Mouse (Mus musculus): ENCODE results near the gene Ift22. TPM values are rescaled to one million over a fixed set of nuclear protein-coding genes. Genes with fewer than 3 reads are reported as not detected.
"Not testable (repeated sequence)": the region's sequence is repeated elsewhere in the genome, so short reads cannot be mapped to it uniquely, and the experiment has no call there.

Ift22 gene
- total and polyA plus RNA-seq, 3 experiments: 7.2 to 10.9 (median 8.7) TPM

DNA sequence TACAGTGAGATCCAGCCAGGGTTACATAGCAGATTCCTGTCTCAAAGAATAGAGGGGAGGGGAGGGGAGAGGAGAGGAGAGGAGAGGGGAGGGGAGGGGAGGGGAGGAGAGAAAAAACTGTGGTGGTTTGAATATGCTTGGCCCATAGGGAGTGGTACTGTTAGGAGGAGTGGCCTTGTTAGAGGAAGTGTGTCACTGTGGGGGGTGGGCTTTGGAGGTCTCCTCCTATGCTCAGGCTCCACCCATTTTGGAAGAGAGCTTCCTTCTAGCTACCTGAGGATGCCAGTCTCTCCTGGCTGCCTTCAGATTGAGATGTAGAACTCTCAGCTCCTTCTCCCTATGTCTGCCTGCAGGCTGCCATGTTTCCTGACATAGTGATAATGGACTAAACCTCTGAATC lies 39.9 kb downstream of the Ift22 start:
- no peak overlapping the region for H3K4me3 ChIP-seq
- no peaks in the 10 kb centered on the region for H3K27me3 ChIP-seq (ENCODE audit: control insufficient read depth, insufficient read depth, low read length)
- no peak for DNase-seq
- intact Hi-C loops (cut with DNase I): no loop called here
- no peaks in the 10 kb centered on the region for H3K4me1 ChIP-seq (ENCODE audit: control insufficient read depth, insufficient read depth, low read length)
- H3K9ac ChIP-seq (ENCODE audit: low read depth, low read length): no peak overlapping the region
- H3K36me3 ChIP-seq (ENCODE audit: control insufficient read depth, insufficient read depth, low read length): no peaks in the 10 kb centered on the region
- no peaks in the 10 kb centered on the region for H3K79me2 ChIP-seq (replicated peaks; ENCODE audit: control insufficient read depth, insufficient read depth, low read length)
- TF ChIP-seq CTCF (IDR thresholded peaks at IDR 0.05) (no peak), EP300 (IDR thresholded peaks at IDR 0.05; ENCODE audit: insufficient read depth, low read depth, low read length) (no peak), POLR2A (IDR thresholded peaks at IDR 0.05; ENCODE audit: insufficient read depth, low read depth, low read length) (no peak)
- no peak overlapping the region for H3K27ac ChIP-seq

DNA sequence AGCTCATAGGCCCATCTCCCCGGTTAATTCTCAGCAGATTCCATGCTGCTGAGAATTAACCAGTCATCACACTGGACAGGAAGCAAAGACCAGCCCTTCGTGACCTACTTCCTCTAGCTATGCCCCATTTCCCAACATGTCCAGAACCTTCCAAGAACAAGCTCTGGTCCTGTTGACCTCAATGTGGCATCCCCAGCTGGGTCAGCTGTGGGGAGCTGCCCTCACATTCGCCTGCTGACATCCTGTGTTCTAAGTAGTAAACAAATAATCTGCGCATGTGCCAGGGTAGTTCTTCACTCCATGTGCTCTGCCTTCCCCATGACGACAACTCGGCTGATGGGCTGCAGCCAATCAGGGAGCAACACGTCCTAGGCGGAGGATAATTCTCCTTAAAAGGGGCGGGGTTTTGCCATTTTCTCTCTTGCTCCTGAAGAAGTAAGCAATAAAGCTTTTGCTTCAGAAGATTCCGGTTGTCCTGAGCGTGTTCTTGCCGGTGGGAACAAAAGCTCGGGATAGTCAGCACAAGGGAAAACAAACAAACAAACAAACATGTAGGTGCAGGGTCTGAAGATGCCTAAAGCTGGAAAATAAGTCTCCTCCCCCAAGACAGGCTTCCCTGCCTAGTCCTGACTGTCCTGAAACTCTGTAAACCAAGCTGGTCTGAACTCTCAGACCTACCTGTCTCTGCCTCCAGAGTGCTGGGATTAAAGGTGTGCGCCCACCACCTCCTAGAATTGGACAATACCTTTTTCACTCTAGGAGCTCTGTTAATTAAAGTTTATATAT lies 41.8 kb downstream of the Ift22 start:
- H3K9ac ChIP-seq (ENCODE audit: low read depth, low read length); H3K27me3 ChIP-seq (ENCODE audit: control insufficient read depth, insufficient read depth, low read length); H3K27ac ChIP-seq; DNase-seq; H3K79me2 ChIP-seq (replicated peaks; ENCODE audit: control insufficient read depth, insufficient read depth, low read length); H3K4me1 ChIP-seq (ENCODE audit: control insufficient read depth, insufficient read depth, low read length); intact Hi-C loops (cut with DNase I); H3K4me3 ChIP-seq; H3K36me3 ChIP-seq (ENCODE audit: control insufficient read depth, insufficient read depth, low read length): not testable (repeated sequence)
- WGBS: 72% methylated on average over 14 of the region's 14 CpGs

DNA sequence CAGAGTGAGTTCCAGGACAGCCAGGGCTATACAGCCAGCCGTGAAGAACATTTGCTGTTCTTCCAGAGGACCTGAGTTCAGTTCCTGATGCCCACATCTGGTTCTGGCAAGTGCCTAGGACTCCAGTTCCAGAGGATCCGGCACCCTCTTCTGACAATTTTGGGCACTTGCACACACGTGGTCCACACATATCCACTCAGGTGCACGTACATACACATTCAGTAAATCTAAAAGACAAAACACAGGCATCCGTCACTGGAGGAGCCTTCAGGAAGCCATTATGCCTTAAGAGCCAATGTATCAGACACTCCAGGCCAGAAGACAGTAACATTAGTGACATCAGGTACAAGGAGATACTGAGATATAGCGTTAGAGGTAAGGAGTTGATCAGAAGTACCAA lies 42.6 kb downstream of the Ift22 start:
- Histone ChIP-seq H3K27me3 (ENCODE audit: control insufficient read depth, insufficient read depth, low read length) (no peaks in the 10 kb centered on the region), H3K4me1 (ENCODE audit: control insufficient read depth, insufficient read depth, low read length) (peaks cover 4% of the 10 kb centered on the region), H3K4me3 (no peak overlapping the region), H3K79me2 (replicated peaks; ENCODE audit: control insufficient read depth, insufficient read depth, low read length) (no peaks in the 10 kb centered on the region), H3K9ac (ENCODE audit: low read depth, low read length) (no peak overlapping the region), H3K27ac (no peak overlapping the region), H3K36me3 (ENCODE audit: control insufficient read depth, insufficient read depth, low read length) (no peaks in the 10 kb centered on the region)
- DNase-seq: no peak
- no peak for TF ChIP-seq EP300 (IDR thresholded peaks at IDR 0.05; ENCODE audit: insufficient read depth, low read depth, low read length)
- TF ChIP-seq POLR2A (IDR thresholded peaks at IDR 0.05; ENCODE audit: insufficient read depth, low read depth, low read length): no peak
- TF ChIP-seq CTCF (IDR thresholded peaks at IDR 0.05): no peak
- intact Hi-C loops (cut with DNase I): no loop called here
- WGBS: 81% methylated on average over 6 of the region's 6 CpGs

DNA sequence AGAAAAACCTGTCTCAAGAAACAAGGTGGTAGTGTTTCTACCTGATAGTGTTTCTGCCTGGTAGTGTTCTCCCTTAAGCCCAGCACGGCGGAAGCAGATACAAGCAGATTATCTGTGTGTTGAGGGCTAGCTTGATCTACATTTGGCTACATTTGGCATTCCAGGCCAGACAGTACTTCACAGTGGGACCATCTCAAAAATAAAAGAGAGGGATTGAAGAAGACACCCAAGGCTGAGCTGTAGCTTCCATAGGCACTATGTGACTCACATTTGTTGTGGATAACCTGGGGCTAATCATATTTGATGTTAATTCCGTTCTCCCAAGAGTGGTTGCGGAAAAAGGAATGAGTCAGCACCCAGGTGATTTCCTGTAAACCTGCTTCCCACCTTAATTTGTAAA lies 44.2 kb downstream of the Ift22 start:
- 50% methylated on average over 4 of the region's 4 CpGs for WGBS
- intact Hi-C loops (cut with DNase I): no loop called here
- H3K27me3 ChIP-seq (ENCODE audit: control insufficient read depth, insufficient read depth, low read length): no peaks in the 10 kb centered on the region
- no peaks in the 10 kb centered on the region; the same call in 1 of the 2 replicates for H3K79me2 ChIP-seq (replicated peaks; ENCODE audit: control insufficient read depth, insufficient read depth, low read length)
- H3K4me1 ChIP-seq (ENCODE audit: control insufficient read depth, insufficient read depth, low read length): peaks cover 4% of the 10 kb centered on the region
- TF ChIP-seq EP300 (IDR thresholded peaks at IDR 0.05; ENCODE audit: insufficient read depth, low read depth, low read length): no peak
- TF ChIP-seq CTCF (IDR thresholded peaks at IDR 0.05): no peak
- TF ChIP-seq POLR2A (IDR thresholded peaks at IDR 0.05; ENCODE audit: insufficient read depth, low read depth, low read length): no peak
- no peak overlapping the region for H3K4me3 ChIP-seq
- DNase-seq: no peak
- H3K9ac ChIP-seq (ENCODE audit: low read depth, low read length): no peak overlapping the region
- no peak overlapping the region for H3K27ac ChIP-seq
- H3K36me3 ChIP-seq (ENCODE audit: control insufficient read depth, insufficient read depth, low read length): no peaks in the 10 kb centered on the region

DNA sequence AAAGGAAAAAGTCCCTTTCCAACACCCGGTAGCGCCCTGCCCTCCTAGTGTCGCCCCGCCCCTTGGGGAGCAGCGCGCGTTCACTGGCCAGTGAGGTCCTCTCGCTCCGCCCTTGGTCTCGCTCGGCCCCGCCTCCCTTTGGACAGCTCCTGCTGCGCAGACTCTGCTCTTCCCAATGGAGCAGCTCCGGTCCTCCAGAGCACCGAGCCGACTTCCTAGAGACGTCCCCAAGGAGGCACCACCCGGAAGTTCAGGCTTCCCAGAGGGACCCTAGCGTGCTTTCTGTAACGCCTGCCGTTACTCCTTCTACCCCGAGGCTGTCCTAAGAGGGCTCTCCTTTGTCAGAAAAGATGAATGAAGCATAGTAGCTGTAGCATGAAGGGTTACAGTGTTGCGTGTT lies 45.1 kb downstream of the Ift22 start, which contains the start of gene Fis1:
Gene Fis1 (plus strand): TSS at position 261 of the 400 bp plus-strand sequence.
- Histone ChIP-seq H3K9ac (ENCODE audit: low read depth, low read length) (peak within 1 kb of the TSS; percentile 74), H3K27ac (peak within 1 kb of the TSS; percentile 86), H3K4me1 (ENCODE audit: control insufficient read depth, insufficient read depth, low read length) (peaks cover 4% of the 10 kb centered on the region), H3K27me3 (ENCODE audit: control insufficient read depth, insufficient read depth, low read length) (no peaks in the 10 kb centered on the region), H3K36me3 (ENCODE audit: control insufficient read depth, insufficient read depth, low read length) (no peaks in the 10 kb centered on the region), H3K4me3 (peak within 1 kb of the TSS; percentile 93), H3K79me2 (replicated peaks; ENCODE audit: control insufficient read depth, insufficient read depth, low read length) (no peaks in the 10 kb centered on the region; the same call in 1 of the 2 replicates)
- intact Hi-C loops (cut with DNase I): loop anchor here (1.0 kb wide), 1 partner anchor 9 kb away; no protein-coding TSS in a partner anchor
- 0 out of 2 replicates have a peak, but pooled peaks have one; percentile 26 for TF ChIP-seq EP300 (IDR thresholded peaks at IDR 0.05; ENCODE audit: insufficient read depth, low read depth, low read length)
- peak; percentile 69 for TF ChIP-seq POLR2A (IDR thresholded peaks at IDR 0.05; ENCODE audit: insufficient read depth, low read depth, low read length)
- peak; percentile 13; the same call in 1 of the 2 replicates for TF ChIP-seq CTCF (IDR thresholded peaks at IDR 0.05)
- DNase-seq: peak; percentile 96 to 97
- WGBS: under 1% methylated on average over 23 of the region's 23 CpGs

DNA sequence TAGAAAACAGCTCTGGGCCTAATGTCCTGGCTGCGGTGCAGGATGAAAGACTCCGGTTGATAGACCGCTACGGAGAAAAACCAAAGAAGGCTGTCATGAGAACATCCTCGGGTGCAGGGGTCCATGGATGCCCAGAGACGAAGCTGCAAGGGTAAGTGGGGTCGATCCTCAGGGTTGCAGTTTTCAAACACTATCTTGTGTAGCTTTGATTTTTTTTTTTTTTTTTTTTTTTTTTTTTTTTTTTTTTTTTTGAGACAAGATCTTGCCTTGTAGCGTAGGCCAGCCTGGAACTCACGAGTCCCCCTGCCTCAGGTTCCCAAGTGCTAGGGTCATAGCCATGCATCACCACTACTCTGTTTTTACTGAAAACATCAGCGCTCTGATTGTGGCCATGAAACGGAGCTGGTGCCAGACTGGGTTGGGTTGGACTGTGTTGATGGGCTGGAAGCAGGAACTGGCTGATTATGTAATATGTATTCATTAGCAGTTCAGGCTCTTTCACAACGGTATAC lies 45.5 kb downstream of the Ift22 start:
- peak overlapping the region; percentile 93 for H3K4me3 ChIP-seq
- intact Hi-C loops (cut with DNase I): loop anchor here (1.0 kb wide), 1 partner anchor 9 kb away; no protein-coding TSS in a partner anchor
- peak overlapping the region; percentile 86 for H3K27ac ChIP-seq
- under 1% methylated on average over 12 of the region's 12 CpGs for WGBS
- H3K4me1 ChIP-seq (ENCODE audit: control insufficient read depth, insufficient read depth, low read length): peaks cover 4% of the 10 kb centered on the region
- H3K79me2 ChIP-seq (replicated peaks; ENCODE audit: control insufficient read depth, insufficient read depth, low read length): no peaks in the 10 kb centered on the region; the same call in 1 of the 2 replicates
- TF ChIP-seq EP300 (IDR thresholded peaks at IDR 0.05; ENCODE audit: insufficient read depth, low read depth, low read length): no peak
- peak; percentile 47; the same call in 1 of the 2 replicates for TF ChIP-seq POLR2A (IDR thresholded peaks at IDR 0.05; ENCODE audit: insufficient read depth, low read depth, low read length)
- TF ChIP-seq CTCF (IDR thresholded peaks at IDR 0.05): no peak
- DNase-seq: peak; percentile 47 to 57
- no peaks in the 10 kb centered on the region for H3K27me3 ChIP-seq (ENCODE audit: control insufficient read depth, insufficient read depth, low read length)
- peak overlapping the region; percentile 74 for H3K9ac ChIP-seq (ENCODE audit: low read depth, low read length)
- H3K36me3 ChIP-seq (ENCODE audit: control insufficient read depth, insufficient read depth, low read length): no peaks in the 10 kb centered on the region

Data from heart, adult 2 months (tissue).